Mouse (Mus musculus) urinary bladder, postnatal 14 days (tissue): ENCODE data around the gene Bsn.
"Not testable (repeated sequence)": the region's sequence is repeated elsewhere in the genome, so short reads cannot be mapped to it uniquely, and the experiment has no call there.

Source experiments
- DNase-seq: peaks from one replicate; pipeline ENCODE4 v3.0.0; 2021; ENCODE audit warnings: low spot score

The Bsn gene

DNA sequence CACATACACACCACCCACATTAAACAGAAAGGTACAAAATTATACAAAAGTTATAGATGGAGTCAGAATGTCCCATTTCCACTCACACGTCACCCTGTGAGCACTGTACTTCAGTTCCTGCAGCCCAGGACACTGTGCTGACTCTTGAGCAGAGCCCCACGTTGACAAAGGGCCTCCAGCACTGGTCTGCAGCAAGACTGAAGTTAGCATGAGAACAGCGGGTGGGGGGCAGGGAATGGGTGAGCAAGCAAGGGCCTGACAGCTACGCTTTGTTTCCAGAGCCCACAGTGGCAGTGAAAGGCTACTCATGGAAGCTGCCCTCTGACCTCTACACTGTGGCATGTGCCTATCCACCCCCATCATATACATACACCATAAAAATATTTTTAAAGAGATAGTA lies 40.4 kb downstream of the Bsn start:
- no peak for DNase-seq

DNA sequence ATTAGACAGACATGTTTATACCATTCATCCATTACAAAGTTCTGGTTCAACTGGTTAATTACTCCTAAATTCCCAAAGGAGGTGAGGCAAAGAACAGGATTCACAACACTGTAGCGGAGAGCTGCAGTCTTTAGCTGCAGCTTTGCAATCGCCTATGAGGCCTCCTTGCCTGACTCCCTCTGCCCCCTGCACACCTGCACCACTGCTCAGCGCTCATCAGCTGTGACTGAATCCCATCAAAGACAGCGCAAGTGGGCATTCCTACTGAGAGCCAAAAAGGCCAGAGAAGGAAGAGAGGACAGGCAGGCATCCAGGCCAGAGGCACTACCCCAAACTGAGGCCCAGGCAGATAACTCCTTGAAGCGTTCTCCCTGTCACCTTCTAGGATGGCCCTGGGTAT lies 42.6 kb downstream of the Bsn start:
- no peak for DNase-seq

DNA sequence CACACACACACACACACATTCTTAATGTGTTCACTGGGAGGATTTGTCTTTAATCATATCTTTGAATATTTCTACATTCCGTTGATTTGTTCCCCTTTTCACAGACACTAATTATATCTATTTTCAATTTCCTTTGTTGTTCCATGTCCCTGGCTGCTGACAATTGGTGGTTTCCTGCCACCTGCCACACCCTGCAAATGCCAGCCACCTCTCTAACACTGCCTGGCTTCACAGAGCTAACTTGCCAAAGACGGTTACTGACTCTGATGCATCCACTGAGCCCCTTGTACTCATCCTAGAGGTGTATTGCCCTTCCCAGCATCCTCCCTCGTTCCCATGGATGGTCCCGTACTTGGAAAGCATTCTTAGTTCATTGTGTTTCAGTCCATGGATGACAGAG lies 43.7 kb downstream of the Bsn start:
- no peak for DNase-seq

DNA sequence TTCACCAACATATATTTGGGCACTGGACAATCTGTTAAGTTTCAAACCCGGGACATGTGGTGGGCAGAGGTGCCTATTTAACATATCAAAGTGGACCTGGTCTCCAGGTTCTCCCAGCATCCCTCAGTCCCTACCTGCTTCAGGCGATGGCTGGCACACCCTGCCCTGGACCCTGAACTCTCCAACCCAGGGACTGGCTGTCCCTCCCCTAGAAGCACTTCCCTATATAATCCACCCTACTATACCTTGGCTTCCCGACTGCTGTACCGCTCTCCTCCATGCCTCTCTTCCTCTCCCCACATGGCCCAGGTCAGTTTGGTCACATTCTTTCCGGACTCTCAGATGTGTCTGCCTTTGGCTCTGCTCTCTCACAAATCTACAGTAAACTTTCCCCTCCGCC lies 44.4 kb downstream of the Bsn start:
- no peak for DNase-seq

DNA sequence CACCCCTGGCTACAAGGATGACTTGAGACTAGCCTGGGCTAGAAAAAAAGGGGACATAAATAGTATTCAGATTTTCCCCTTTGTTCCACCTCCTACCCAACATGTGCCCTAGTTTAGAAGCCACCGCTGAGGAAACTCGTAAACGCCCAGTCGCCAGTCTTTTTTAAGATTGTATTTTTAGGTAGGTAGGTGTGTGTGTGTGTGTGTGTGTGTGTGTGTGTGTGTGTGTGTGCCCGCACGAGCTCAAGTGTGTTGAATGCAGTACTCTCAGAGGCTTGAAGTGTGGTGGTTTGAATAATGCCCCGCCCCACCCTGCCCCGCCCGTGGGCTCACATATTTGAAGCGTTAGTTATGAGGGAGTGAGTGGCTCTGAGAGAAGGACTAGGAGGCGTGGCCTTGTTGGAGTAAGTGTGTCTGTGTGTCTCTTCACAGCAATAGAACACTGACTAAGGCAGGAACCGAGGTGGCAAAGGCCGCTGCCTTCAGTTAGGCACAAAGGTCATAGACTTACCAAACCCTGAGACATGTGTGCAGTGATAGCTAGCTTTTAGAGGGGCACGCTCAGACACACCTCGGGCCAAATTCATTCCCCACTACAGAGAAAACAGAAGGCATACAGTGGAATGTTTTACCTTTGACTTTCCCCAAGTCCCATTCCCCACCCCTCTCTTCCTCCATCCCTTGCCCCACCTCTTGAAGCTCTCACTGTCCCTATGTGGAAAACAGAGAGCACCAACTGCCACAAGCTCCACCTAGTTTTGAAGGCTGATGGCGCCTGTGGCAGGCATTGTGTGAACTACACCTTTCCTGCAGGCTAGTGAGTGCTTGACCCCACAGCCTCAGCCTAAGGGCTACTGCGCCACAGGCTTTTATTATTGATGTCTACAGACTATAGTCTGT lies 45.6 kb downstream of the Bsn start:
- DNase-seq, result peak; percentile 21

DNA sequence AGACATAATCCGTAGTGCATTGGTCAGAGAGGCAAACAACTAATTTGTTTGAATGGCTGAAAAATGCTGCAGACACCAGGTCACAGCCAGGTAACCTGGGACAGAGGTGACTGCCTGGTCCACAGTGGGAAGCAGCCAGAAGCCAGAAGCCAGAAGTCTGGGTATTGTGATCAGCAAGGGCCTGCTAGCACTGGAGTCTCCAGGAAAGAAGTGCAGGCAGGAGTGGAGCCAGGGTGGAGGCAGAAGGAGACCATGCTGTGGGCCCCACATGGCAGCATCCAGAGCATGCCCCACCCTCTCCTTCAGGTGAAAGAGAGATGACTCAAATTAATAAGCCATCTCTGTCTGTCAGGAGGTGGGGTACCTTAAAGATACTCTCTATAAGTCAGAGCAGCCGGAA lies 46.7 kb downstream of the Bsn start:
- no peak for DNase-seq

DNA sequence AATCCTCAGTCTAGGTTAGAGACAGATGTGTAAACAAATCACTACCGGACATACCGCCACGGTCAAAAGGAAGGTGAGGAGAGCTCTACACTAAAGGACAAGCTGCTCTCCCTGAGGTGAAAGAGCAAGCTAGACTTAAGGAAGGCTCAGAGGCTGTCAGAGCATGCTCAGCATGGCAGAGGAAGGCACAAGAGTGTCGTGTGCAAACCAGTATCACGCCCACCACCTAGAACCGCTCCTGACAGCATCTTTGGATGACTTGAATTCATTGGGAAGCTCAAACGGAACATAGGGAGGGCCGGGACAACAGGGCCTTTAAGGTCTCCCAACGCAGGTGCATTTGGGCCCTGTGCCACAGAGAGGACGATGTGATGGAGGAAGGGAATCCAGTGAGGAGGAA lies 48.8 kb downstream of the Bsn start:
- no peak for DNase-seq

DNA sequence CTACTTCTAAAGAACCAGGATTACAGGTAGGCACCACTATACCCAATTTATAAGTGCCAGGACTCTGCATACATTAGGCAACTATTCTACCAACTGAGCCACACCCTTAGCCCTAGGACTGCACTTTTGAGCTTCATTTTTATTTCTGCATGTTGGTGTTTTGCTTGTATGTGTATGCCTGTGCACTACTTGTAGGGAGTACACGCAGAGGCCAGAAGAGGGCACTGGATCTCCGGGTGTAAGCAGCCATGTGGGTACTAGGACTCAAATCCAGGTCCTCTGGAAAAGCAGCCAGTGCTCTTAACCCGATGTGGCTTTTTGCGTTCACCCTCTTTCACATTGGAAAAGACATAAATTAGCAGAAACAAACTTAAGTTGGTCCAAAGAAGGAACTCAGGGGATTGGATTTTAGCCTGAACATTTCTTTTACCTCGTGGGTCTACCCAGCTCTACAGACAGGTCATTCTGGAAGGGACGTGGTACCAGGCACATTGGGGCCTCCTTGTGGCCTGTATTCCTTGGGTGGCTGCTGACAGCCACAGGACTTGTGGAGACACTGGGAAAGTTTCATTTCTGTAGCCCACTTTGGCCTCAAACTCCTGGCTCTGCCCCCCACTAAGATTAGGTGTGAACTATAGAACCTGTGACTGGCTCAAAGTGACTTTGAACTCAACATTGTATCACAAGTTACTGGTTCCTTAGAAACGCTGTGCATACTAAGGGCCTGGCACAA lies 50.1 kb downstream of the Bsn start:
- DNase-seq, result no peak

DNA sequence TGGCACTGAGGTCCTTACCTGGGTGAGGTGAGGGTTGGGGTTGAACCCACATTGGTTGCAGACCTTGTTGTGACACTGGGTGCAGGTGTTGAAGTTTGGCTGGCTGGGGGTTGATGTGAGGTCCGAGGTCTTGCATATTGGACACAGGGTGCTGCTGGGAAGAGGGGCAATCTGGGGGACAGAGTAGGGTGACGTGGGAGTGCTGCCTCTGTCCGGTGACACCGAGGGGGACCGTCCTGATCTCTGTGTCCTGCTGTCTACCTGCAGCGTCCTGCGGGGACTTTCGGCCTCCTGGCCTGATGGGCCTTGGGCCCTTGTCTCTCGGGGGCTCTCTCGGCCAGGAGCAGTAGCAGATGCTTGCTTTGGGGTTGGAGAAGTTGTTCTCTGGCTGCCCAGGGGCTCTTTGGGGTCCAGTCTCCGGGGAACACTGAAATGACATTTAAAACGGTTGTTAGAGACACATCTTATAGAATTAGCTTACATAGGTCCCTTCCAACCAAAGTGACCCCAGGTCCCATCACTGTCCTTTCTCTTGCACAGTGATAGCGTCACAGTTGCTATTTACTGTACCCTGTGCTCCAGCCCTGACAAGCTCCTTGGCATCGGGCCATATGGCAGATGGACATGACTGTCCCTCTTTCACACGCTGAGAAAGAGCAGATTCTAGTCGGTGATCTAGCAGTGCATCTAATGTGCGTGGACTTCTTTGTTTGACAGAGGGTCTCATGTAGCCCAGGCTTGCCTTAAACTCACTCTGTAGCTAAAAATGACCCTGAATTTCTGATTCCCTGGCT lies 50.8 kb downstream of the Bsn start:
- DNase-seq, result no peak

DNA sequence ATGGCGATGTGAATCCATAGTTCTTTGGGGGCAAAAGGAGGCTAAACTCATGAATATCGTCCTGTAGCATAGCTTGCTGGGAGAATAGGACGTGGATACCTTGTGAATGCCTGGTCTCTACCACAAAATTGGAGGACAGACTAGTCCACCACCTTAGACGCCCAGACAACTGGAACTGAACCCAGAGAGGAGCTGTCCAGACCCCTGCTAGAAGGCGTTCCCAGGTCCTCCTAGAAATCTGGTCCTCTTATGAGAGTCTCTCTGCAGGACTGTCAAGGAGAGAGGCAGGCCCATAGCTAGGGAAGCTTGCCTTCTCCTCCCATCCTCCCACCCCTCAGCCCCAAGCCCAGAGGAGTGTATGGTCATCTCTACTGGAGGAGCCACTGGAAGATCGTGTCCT lies 52.1 kb downstream of the Bsn start:
- DNase-seq, result no peak

DNA sequence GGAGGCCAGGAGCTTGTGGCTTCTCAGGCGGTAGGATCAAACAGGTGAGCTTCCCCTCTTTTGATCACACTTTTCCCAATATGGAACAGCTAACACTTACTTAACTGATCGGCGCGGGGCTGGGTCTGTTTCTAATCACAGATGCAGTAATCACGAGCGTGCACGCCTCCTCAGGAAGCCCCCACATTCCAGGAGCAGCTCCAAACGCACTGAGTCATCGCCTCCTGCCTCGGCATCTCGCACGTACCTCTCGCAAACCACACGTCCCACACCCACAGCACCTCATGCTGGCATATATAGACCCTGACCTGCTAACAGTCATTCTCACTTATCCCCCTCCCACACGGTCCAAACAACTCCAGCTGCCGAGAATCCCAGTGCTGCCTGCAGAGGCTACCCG lies 52.7 kb downstream of the Bsn start:
- peak; percentile 39 for DNase-seq

DNA sequence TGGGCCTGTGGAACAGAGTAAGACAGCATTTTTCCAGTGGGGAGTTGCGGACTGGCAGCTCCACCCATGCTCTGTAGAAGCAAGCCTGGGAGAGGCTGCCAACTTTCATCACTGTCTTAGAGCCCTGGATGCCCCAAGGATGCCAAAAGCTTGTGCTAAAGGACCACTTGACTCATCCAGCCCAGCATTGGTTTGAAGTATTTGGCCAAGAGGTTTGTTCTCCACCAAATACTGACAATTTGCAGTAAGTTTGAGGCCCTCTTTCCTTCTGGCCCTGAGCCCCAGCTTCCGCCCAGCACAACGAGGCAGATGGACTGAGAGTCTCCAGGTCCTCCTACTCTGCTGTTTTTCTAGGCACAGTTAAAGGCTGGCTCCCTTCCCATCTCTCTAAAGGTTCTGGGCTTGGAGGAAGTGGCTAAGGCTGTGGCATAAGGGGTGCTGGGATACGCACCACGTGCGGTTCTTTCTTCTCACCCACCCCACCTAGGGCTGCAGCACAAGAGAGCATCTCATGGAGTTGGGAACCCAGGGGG lies 53.2 kb downstream of the Bsn start:
- DNase-seq, result peak; percentile 21

DNA sequence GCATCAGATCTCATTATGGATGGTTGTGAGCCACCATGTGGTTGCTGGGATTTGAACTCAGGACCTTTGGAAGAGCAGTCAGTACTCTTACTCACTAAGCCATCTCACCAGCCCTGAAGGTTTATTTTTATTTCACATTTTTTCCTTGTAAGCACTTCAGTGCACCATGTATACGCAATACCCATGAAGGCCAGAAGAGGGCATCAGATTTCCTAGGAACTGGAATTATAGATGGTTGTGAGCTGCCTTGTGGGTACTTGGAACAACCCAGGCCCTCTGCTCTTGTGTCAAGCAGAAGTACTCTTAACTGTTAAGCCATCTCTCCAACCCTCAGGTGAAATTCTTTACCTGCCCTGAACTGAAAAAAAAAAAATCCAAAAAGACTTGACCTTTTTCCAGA lies 54.0 kb downstream of the Bsn start:
- no peak for DNase-seq

DNA sequence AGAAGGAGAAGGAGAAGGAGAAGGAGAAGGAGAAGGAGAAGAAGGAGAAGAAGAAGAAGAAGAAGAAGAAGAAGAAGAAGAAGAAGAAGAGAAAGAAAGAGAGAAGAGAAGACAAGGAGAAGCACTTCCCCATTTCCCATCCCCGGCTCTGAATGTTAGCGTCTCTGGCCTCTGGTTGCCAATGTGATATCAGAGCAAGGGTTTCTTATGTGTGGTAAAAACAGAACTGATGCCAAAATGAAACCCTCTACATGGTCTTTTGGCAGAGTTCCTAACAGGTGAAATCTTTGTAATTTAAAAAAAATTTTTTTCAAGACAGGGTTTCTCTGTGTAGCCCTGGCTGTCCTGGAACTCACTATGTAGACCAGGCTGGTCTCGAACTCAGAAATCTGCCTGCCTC lies 54.5 kb downstream of the Bsn start:
- DNase-seq, result not testable (repeated sequence)

DNA sequence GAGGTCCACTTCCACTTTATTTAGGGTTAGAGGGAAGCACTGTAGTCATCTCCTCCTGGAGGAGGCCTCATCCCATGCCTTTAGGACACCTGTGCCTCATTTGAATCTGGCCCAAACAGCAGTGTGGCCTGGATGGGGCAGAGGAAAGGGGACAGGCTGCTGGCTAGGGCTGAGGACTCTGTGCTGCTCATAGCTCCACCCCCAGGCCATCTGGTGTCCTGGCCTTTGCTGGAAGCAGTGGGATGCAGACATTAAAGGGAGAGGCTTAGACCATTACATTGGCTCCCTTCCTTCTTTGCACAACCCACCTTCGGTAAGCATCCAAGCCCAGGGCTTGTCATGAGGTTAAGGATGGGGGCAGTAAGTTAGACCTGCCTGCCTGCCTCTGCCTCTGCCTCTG lies 56.7 kb downstream of the Bsn start:
- DNase-seq, result no peak

DNA sequence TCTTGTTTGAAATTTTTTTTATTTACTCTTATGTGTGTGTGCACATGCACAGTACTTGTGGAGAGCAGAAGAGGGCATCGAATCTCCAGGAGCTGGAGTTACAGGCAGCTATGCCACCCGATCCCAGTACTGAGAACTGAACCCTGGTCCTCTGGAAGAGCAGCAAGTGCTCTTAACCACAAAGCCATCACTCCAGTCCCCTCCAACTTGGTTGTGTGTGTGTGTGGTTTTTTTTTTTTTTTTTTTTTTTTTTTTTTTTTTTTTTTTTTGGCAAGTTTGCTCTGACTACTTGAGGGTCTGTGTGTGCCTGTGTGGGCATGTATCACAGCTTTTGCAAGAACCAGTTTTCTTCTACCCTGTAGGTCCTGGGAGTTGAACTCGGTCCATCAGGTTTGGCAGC lies 57.8 kb downstream of the Bsn start:
- no peak for DNase-seq

DNA sequence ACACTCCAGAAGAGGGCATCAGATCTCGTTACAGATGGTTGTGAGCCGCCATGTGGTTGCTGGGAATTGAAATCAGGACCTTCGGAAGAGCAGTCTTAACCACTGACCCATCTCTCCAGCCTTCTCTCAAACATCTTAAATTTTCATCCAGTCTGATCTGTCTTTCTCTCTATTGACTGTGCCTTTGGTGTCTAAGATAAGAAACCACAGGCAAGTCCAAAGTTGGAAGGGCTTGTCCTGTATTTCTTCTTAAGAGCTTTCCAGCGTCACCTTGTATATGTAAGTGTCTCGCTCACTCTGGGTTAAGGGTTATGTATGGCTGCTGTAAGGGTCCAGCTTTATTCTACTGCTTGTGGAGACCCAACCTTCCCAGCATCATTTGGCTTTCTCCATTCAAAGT lies 58.7 kb downstream of the Bsn start:
- DNase-seq, result no peak

DNA sequence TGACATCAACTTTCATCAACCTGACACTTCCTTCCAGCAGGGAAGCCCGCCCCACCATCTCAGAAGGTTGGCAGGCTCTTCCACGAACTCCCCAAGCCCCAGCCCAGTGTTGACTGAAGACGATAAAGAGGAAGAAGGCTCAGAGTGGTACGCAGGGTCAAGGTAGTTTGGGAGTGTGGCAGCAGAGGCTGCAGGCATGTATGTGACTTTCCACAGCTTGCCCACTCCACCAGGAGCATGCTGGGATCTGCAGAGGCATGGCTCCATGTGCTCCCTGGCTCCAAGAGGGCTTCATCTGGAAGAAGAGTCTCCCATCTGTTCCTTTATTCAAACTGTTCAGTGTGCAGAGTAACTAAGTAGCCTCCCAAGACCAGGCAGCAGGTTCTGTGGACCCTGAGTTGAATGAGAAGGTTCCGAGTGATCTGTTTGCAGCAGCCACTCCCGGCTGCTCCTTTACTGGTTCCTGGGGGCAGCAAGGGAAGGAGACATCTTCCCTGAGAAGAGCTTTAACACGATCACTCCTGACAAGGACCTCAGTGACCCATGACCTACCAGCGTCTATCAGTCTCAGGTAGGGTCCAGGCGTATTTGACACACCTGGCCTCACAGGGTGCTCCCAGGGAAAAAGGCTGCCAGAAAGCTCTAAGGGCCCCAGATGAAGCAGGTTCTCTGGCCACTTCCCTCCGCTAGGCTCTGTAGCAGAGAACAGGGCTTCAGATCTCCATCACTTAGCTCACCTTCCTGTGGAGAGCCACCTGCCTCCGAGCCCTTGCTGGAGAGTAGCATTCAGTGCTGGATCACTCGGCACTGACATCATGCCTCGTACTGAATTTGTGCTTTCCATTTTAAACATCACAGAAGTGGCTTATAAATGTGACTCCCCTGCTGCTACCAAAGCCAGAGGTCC lies 60.9 kb downstream of the Bsn start:
- no peak for DNase-seq

DNA sequence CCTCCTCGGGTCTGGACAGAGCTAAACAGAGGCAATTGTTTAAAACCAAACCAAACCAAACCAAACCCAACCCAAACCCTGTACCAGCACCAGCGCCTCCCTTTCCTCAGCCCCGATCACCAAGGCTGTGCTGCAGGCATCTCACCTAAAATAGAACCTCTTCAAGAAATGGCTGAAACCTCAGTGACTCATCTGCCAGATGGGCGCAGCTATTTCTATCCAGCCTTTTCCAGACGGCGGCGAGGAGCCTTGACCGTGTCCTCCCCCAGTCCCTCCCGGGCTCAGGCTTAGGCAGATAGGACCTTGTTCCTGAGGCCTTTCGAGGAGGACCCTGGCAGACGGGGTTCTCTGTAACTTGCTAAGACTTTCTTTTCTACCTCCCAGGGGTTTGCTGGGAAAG lies 61.9 kb downstream of the Bsn start:
- DNase-seq, result no peak

DNA sequence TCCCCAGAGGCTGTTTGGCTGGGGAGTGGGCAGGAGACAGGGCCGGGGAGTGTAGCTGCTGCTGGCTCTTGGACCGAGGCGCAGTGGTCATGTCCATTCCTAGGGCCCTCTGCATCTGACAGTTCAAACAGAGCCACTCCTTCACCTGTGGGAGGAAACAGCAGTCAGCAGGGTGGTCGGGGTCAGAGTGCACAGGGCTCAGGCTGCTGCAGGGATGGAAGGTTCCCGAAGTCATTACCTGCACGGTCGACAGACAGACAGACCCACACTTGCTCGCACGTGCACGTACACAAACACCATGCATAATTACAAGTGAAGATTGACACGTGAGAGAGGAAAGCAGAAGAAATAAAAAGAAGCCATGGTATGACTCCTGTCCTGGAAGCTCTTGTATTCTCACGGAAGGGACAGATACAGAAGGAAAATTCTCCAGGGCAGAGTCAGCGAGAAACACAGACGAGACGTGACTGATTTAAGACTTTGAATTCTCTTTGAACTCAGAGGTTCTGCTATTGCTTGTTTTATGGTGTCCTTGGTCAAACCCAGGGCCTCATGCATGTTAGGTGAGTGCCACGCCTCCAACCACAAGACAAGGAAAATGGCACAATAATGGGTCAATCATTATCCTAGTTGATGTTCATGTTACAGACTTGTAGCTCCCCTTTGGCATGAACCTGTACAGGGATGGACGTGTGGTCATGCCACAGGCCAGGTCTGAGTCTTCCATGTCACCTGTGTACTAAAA lies 63.6 kb downstream of the Bsn start:
- DNase-seq, result no peak

DNA sequence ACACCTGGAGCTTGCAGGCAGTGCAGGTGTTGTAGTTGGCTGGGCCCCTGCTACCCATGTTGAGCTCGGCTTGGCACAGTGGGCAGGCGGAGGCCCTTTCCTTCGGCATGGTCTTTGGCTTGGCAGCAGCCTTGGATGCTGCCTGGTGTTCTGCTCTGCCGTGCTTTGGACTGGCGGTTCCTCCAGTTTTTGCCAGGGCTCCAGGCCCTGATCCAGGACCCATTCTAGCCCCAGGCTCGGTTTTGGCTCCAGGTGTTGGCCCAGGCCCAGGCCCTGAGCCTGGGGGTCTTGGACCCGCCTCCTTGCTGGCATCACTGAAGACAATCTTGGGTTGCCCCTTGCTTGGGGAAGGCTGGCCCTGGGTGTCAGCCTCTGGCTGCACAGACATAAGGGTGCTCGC lies 64.5 kb downstream of the Bsn start:
- no peak for DNase-seq
